Mouse (Mus musculus) midbrain, embryonic 10.5 days (tissue): ENCODE measurements around the gene Apol8. TPM values are rescaled to one million over a fixed set of nuclear protein-coding genes. Genes with fewer than 3 reads are reported as not detected.
"Not testable (repeated sequence)": the region's sequence is repeated elsewhere in the genome, so short reads cannot be mapped to it uniquely, and the experiment has no call there.

Experiments
- DNase-seq: peaks from one replicate; pipeline ENCODE4 v3.0.0-alpha.2; 2017; ENCODE audit warnings: low spot score
- H3K27ac ChIP-seq: fragments of 300-500 bp; sonication (generic); replicated peaks from 2 replicates; pipeline ENCODE4 v1.5.1; 2016; ENCODE audit warnings: mild to moderate bottlenecking
- H3K27me3 ChIP-seq: fragments of 300-500 bp; sonication (generic); 2 replicates; pipeline ENCODE4 v1.6.1; 2016; ENCODE audit warnings: low read depth, mild to moderate bottlenecking; ENCODE audit not compliant: poor library complexity, severe bottlenecking
- H3K36me3 ChIP-seq: fragments of 300-500 bp; sonication (generic); 2 replicates; pipeline ENCODE4 v1.6.1; 2016; ENCODE audit warnings: mild to moderate bottlenecking, moderate library complexity
- H3K4me1 ChIP-seq: fragments of 300-500 bp; sonication (generic); 2 replicates; pipeline ENCODE4 v1.6.1; 2016
- H3K4me3 ChIP-seq: fragments of 300-500 bp; sonication (generic); 2 replicates; pipeline ENCODE4 v1.5.1; 2016; ENCODE audit warnings: mild to moderate bottlenecking, moderate library complexity
- H3K9me3 ChIP-seq: fragments of 300-500 bp; sonication (generic); replicated peaks from 2 replicates; pipeline ENCODE4 v1.6.1; 2016; ENCODE audit warnings: mild to moderate bottlenecking
- WGBS: fragments of 180-500 bp; shearing (Covaris S2); methylation state at CpG from one replicate; pipeline ENCODE4 v1.1.7; 2016; 5-methylcytosine and 5-hydroxymethylcytosine counted together
- polyA plus RNA-seq: library from polyadenylated mRNA; unstranded; fragments of >200 nt; fragmentation: Nextera tagmentation; extraction: Ambion mirVana; gene quantifications from 2 replicates; pipeline ENCODE4 v1.2.1, GENCODE M21; 2016

Gene Apol8
- polyA plus RNA-seq, 1 experiment from 2014 or later = 0.12 TPM

GRCm38 (mm10) chr15:77733903-77734302 is 22.9 kb downstream of the Apol8 start:
- WGBS = 71% methylated on average over 4 of the region's 4 CpGs
- H3K4me1 ChIP-seq, H3K27ac ChIP-seq, H3K36me3 ChIP-seq, DNase-seq, H3K9me3 ChIP-seq, H3K27me3 ChIP-seq, H3K4me3 ChIP-seq: not testable (repeated sequence)

GRCm38 (mm10) chr15:77733380-77733779 is 23.4 kb downstream of the Apol8 start:
- WGBS = 88% methylated on average over 8 of the region's 8 CpGs
- not testable (repeated sequence) for H3K4me1 ChIP-seq, H3K4me3 ChIP-seq, H3K9me3 ChIP-seq, DNase-seq, H3K27ac ChIP-seq, H3K27me3 ChIP-seq, H3K36me3 ChIP-seq

GRCm38 (mm10) chr15:77732851-77733250 is 24.0 kb downstream of the Apol8 start:
- WGBS = 77% methylated on average over 10 of the region's 10 CpGs
- H3K36me3 ChIP-seq, DNase-seq, H3K4me3 ChIP-seq, H3K27me3 ChIP-seq, H3K4me1 ChIP-seq, H3K27ac ChIP-seq, H3K9me3 ChIP-seq: not testable (repeated sequence)

- Histone ChIP-seq H3K27ac (no peak overlapping the region), H3K4me3 (no peak overlapping the region), H3K27me3 (no peaks in the 10 kb centered on the region), H3K36me3 (no peaks in the 10 kb centered on the region), H3K9me3 (no peaks in the 10 kb centered on the region), H3K4me1 (0 out of 2 replicates have a peak, but pooled peaks cover 2% of the 10 kb centered on the region)
- DNase-seq = no peak
- WGBS = 87% methylated on average over 5 of the region's 5 CpGs
These were observed 25.2 kb downstream of the Apol8 start for GRCm38 (mm10) chr15:77731605-77732004.

- not testable (repeated sequence) for H3K36me3 ChIP-seq, H3K4me1 ChIP-seq, H3K4me3 ChIP-seq, DNase-seq, H3K9me3 ChIP-seq, H3K27ac ChIP-seq, H3K27me3 ChIP-seq
- WGBS = 75% methylated on average over 2 of the region's 4 CpGs
These were observed 28.1 kb downstream of the Apol8 start, which contains the start of gene Apol9b for GRCm38 (mm10) chr15:77728739-77729138. Apol9b (plus strand) TSS chr15:77729039.

GRCm38 (mm10) chr15:77727745-77728144 is 29.1 kb downstream of the Apol8 start:
- not testable (repeated sequence) for H3K4me3 ChIP-seq, H3K36me3 ChIP-seq, H3K27me3 ChIP-seq, H3K9me3 ChIP-seq, H3K27ac ChIP-seq, H3K4me1 ChIP-seq, DNase-seq
- 87% methylated on average over 3 of the region's 3 CpGs for WGBS

- H3K27me3 ChIP-seq, DNase-seq, H3K27ac ChIP-seq, H3K4me1 ChIP-seq, H3K9me3 ChIP-seq, H3K36me3 ChIP-seq, H3K4me3 ChIP-seq: not testable (repeated sequence)
- 12% methylated on average over 3 of the region's 3 CpGs for WGBS
These were observed 29.7 kb downstream of the Apol8 start for GRCm38 (mm10) chr15:77727139-77727538.

GRCm38 (mm10) chr15:77725393-77726020 is 31.3 kb downstream of the Apol8 start:
- not testable (repeated sequence) for H3K27me3 ChIP-seq, H3K4me3 ChIP-seq, H3K9me3 ChIP-seq, DNase-seq, H3K4me1 ChIP-seq, H3K36me3 ChIP-seq, H3K27ac ChIP-seq
- WGBS = 81% methylated on average over 6 of the region's 6 CpGs

- H3K27me3 ChIP-seq, H3K4me1 ChIP-seq, H3K4me3 ChIP-seq, H3K36me3 ChIP-seq, H3K27ac ChIP-seq, DNase-seq, H3K9me3 ChIP-seq: not testable (repeated sequence)
- WGBS = 22% methylated on average over 3 of the region's 10 CpGs
These were observed 32.4 kb downstream of the Apol8 start for GRCm38 (mm10) chr15:77724208-77724911.

- H3K27ac ChIP-seq, H3K4me1 ChIP-seq, H3K27me3 ChIP-seq, DNase-seq, H3K9me3 ChIP-seq, H3K4me3 ChIP-seq, H3K36me3 ChIP-seq: not testable (repeated sequence)
- no CpG with 5 or more reads among the region's 3 CpGs for WGBS
These were observed 35.3 kb downstream of the Apol8 start for GRCm38 (mm10) chr15:77721509-77721908.

GRCm38 (mm10) chr15:77718240-77718639 is 38.6 kb downstream of the Apol8 start:
- not testable (repeated sequence) for DNase-seq, H3K27me3 ChIP-seq, H3K4me3 ChIP-seq, H3K27ac ChIP-seq, H3K36me3 ChIP-seq, H3K4me1 ChIP-seq, H3K9me3 ChIP-seq
- 89% methylated on average over 4 of the region's 6 CpGs for WGBS

- not testable (repeated sequence) for H3K27me3 ChIP-seq, H3K36me3 ChIP-seq, H3K4me3 ChIP-seq, H3K9me3 ChIP-seq, H3K27ac ChIP-seq, DNase-seq, H3K4me1 ChIP-seq
- 71% methylated on average over 1 of the region's 1 CpGs for WGBS
These were observed 47.9 kb downstream of the Apol8 start for GRCm38 (mm10) chr15:77708936-77709335.

GRCm38 (mm10) chr15:77705306-77705705 is 51.5 kb downstream of the Apol8 start:
- H3K4me1 ChIP-seq, H3K36me3 ChIP-seq, H3K9me3 ChIP-seq, H3K27me3 ChIP-seq, DNase-seq, H3K27ac ChIP-seq, H3K4me3 ChIP-seq: not testable (repeated sequence)
- WGBS = 96% methylated on average over 3 of the region's 3 CpGs
